Mouse (Mus musculus) lung, adult 2 months (tissue): ENCODE results near the gene Anxa3.
A peak's percentile ranks its signal among the peaks of the same experiment; 100 is the strongest.

Experiments used
- CTCF ChIP-seq: fragments of 200-500 bp; IDR thresholded peaks from 2 replicates; pipeline ENCODE4 v1.5.1; 2011; ENCODE audit warnings: mild to moderate bottlenecking, low read length, control low read depth; ENCODE audit not compliant: insufficient read depth
- POLR2A ChIP-seq: fragments of 200-500 bp; IDR thresholded peaks from 2 replicates; pipeline ENCODE4 v1.6.1; 2011; ENCODE audit warnings: low read depth, mild to moderate bottlenecking, control low read depth, low read length, borderline replicate concordance; ENCODE audit errors: extremely low read depth

GRCm38 (mm10) chr5:96768846-96769471 lies 24.2 kb upstream of the Anxa3 start:
- TF ChIP-seq POLR2A = no peak
- TF ChIP-seq CTCF = peak; percentile 69
